Mouse (Mus musculus) forebrain, embryonic 15.5 days (tissue): Measurements from ENCODE around the gene Pard6a. TPM values are rescaled to one million over a fixed set of nuclear protein-coding genes. Genes with fewer than 3 reads are reported as not detected.

Experiments used
- ATAC-seq: fragments of 200-750 bp; cut with Nextera tagmentation; replicated peaks from 2 replicates; pipeline ENCODE4 v1.8.0; 2017; ENCODE audit warnings: mild to moderate bottlenecking, moderate TSS enrichment, moderate library complexity
- H3K27ac ChIP-seq: fragments of 300-500 bp; sonication (generic); replicated peaks from 2 replicates; pipeline ENCODE4 v1.5.1; 2015; ENCODE audit warnings: mild to moderate bottlenecking, inconsistent platforms
- H3K27me3 ChIP-seq: fragments of 300-500 bp; sonication (generic); 2 replicates; pipeline ENCODE4 v1.6.1; 2015; ENCODE audit warnings: inconsistent platforms
- H3K36me3 ChIP-seq: fragments of 300-500 bp; sonication (generic); 2 replicates; pipeline ENCODE4 v1.6.1; 2015; ENCODE audit warnings: mild to moderate bottlenecking, inconsistent platforms
- H3K4me1 ChIP-seq: fragments of 300-500 bp; sonication (generic); 2 replicates; pipeline ENCODE4 v1.6.1; 2015; ENCODE audit warnings: inconsistent platforms
- H3K4me2 ChIP-seq: fragments of 300-500 bp; sonication (generic); replicated peaks from 2 replicates; pipeline ENCODE4 v1.6.1; 2015; ENCODE audit warnings: mild to moderate bottlenecking, inconsistent platforms
- H3K4me3 ChIP-seq: fragments of 300-500 bp; sonication (generic); 2 replicates; pipeline ENCODE4 v1.5.1; 2015; ENCODE audit warnings: mild to moderate bottlenecking, inconsistent platforms
- H3K9ac ChIP-seq: fragments of 300-500 bp; sonication (generic); replicated peaks from 2 replicates; pipeline ENCODE4 v1.6.1; 2015; ENCODE audit warnings: mild to moderate bottlenecking, inconsistent platforms
- H3K9me3 ChIP-seq: fragments of 300-500 bp; sonication (generic); 2 replicates; pipeline ENCODE4 v1.6.1; 2016; ENCODE audit warnings: inconsistent platforms
- WGBS: fragments of 180-500 bp; shearing (Covaris S2); methylation state at CpG from one replicate; pipeline ENCODE4 v1.1.7; 2015; ENCODE audit warnings: mixed read lengths; 5-methylcytosine and 5-hydroxymethylcytosine counted together
- polyA plus RNA-seq: library from polyadenylated mRNA; unstranded; fragments of >200 nt; fragmentation: Nextera tagmentation; extraction: Ambion mirVana; gene quantifications from 2 replicates; pipeline ENCODE4 v1.2.1, GENCODE M21; 2015

Pard6a gene
- polyA plus RNA-seq, 1 experiment from 2014 or later, result 52.0 TPM

DNA sequence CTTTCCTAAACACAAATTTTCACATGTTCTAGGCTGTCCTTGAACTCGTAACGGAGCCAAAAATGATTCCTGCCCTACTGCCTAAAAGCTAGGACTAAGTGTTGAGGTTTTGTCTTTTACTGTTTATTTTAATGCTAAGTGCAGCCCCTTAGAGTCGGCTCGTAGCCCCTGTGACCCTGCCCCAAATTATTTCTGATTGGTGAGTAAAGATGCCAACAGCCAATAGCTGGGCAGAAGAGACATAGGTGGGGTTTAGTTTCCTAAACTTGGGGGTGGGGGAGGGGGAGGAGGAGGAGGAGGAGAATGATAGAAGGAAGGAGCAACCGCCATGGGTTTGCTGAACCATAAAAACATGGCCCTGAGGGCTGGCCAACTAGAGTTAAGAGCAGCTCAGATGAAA is 24.8 kb downstream of the Pard6a start:
- H3K36me3 ChIP-seq, result peaks cover 51% of the 10 kb centered on the region
- no peak for ATAC-seq
- 90% methylated on average over 5 of the region's 5 CpGs for WGBS
- H3K4me3 ChIP-seq, result no peak overlapping the region
- H3K4me1 ChIP-seq, result no peaks in the 10 kb centered on the region
- no peaks in the 10 kb centered on the region for H3K27me3 ChIP-seq
- no peak overlapping the region for H3K4me2 ChIP-seq
- no peak overlapping the region for H3K9ac ChIP-seq
- no peaks in the 10 kb centered on the region for H3K9me3 ChIP-seq
- H3K27ac ChIP-seq, result no peak overlapping the region

DNA sequence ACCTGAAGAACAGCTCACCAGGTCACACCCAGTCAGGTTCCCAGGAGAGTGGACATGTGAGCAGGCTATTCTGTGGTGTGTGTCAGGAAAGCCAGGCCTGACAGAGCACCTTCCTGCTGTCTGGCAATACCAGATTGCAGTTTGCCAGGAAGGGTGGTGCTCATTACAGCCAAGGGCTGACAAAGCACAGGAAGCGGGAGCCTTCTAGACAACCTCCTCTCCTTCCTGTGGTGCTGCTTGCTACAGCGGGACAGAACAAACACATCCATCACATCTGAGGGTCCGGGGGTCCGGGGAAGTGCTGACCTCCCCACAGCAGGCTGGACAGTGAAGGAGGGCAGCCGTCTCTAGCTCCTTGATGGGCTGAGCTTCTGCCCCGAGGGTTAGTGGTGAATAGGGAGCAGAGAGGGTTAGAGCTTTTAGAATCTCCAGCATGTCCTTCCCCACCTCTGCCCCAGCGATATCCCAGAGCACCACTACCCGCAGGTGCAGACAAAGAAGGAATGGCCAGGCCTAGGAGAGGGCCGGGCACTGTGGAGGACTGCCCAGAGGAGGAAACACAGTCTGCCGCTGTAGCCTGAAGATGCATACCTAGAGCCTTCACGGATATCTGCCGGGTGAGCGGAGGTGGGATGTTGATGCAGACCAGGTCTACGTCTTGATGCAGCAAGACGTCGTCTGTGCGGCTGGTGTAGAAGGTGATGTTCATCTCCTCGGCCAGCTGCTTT is 26.6 kb downstream of the Pard6a start:
- H3K4me1 ChIP-seq, result no peaks in the 10 kb centered on the region

DNA sequence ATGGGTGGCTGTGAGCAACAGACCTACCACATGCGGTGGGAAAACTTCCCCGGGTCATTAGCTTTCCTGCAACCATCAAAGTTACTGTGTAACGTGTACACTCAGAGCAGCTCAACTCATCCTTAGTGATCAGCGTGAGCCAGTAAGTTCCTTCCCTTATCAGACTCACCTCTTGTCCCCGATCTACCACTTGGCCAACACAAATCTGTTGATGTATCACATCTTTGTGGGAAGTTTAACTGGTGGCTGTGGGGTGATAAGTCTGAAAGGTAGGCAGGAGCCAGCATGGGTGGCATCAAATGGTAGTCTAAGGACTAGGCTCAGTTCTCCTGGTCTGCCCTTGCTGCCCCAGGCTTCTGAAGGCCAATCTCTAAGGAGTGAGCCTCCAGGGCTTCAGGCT is 31.2 kb downstream of the Pard6a start:
- no peaks in the 10 kb centered on the region for H3K4me1 ChIP-seq
- H3K36me3 ChIP-seq, result peaks cover 15% of the 10 kb centered on the region
- no peak overlapping the region for H3K4me3 ChIP-seq
- no peaks in the 10 kb centered on the region for H3K27me3 ChIP-seq
- no peak overlapping the region for H3K27ac ChIP-seq
- 94% methylated on average over 5 of the region's 5 CpGs for WGBS
- no peak overlapping the region for H3K4me2 ChIP-seq
- no peaks in the 10 kb centered on the region for H3K9me3 ChIP-seq
- no peak for ATAC-seq
- H3K9ac ChIP-seq, result no peak overlapping the region

More for the DNA sequence above, 26.6 kb downstream of the Pard6a start:
- H3K27me3 ChIP-seq, result no peaks in the 10 kb centered on the region
- H3K4me3 ChIP-seq, result no peak overlapping the region
- H3K27ac ChIP-seq, result no peak overlapping the region
- 92% methylated on average over 18 of the region's 18 CpGs for WGBS
- no peaks in the 10 kb centered on the region for H3K9me3 ChIP-seq
- H3K9ac ChIP-seq, result no peak overlapping the region
- no peak for ATAC-seq
- H3K4me2 ChIP-seq, result no peak overlapping the region
- H3K36me3 ChIP-seq, result peaks cover 53% of the 10 kb centered on the region

DNA sequence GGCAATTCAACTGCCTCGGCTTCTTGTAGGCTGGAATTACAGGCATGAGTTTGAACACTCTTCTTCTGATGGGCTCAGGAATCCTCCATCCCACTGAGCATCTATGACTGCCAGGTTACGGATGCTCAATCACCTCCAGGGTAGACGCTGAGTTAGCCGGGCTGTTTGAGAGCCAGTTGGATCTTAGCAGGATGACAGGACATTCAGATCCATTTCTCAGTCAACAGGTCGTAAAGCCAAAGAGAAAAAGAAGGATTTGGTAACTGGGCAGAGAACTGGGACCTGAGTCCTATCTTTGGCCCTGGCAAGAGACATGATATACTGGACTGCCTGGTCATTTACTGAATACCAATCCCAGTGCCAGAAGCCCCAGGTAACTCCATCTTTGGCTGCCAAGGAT is 38.3 kb downstream of the Pard6a start:
- no peak overlapping the region for H3K4me2 ChIP-seq
- H3K9me3 ChIP-seq, result no peaks in the 10 kb centered on the region
- H3K27ac ChIP-seq, result no peak overlapping the region
- H3K4me3 ChIP-seq, result no peak overlapping the region
- no peaks in the 10 kb centered on the region for H3K4me1 ChIP-seq
- no peak overlapping the region for H3K9ac ChIP-seq
- no peak for ATAC-seq
- no peaks in the 10 kb centered on the region for H3K36me3 ChIP-seq
- WGBS, result 92% methylated on average over 5 of the region's 5 CpGs
- H3K27me3 ChIP-seq, result no peaks in the 10 kb centered on the region

DNA sequence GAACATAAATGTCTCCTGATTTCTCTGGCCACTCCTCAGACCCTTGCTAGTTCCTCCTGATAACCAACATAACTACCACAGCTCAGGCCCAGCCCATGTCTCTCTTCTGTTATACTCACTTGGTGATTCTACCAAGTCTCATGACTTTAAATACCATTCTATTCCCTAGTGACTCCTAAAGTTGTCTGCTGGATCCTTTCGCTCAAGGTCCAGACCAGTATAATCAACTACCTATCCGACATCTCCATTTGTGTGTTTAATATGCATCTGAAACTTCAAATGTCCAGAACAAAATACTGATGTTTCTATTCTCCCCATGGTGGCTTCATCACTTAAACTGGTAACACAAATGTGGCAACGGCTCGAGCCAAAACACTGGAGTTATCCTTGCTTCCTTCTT is 42.4 kb downstream of the Pard6a start:
- no peaks in the 10 kb centered on the region for H3K9me3 ChIP-seq
- no peaks in the 10 kb centered on the region for H3K36me3 ChIP-seq
- 0 out of 2 replicates have a peak, but pooled peaks cover 3% of the 10 kb centered on the region for H3K4me1 ChIP-seq
- no peak overlapping the region for H3K4me2 ChIP-seq
- H3K27ac ChIP-seq, result no peak overlapping the region
- no peak overlapping the region for H3K4me3 ChIP-seq
- no peaks in the 10 kb centered on the region for H3K27me3 ChIP-seq
- 93% methylated on average over 4 of the region's 4 CpGs for WGBS
- no peak overlapping the region for H3K9ac ChIP-seq
- ATAC-seq, result no peak

DNA sequence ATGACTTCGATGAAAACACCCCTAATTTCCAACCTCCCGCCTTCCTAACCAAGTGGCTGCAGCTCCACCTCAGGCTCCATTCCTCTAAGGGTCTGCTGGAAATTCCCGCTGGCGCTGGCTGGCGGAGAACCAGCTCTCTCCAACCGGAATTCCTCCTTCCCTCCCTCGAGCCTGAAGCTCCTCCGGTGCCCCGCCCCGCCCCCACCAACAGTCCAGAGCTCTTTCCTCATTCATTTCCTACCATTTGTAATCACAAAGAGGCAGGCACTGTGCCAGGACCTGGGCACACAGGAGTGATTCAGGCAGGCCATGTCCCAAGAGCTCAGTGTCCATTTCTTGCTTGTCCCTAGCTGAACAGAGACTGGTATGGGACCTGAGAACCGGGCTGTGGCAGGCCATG is 49.7 kb downstream of the Pard6a start:
- 4% methylated on average over 11 of the region's 11 CpGs for WGBS
- ATAC-seq, result peak; percentile 47
- Histone ChIP-seq H3K4me3 (no peak overlapping the region), H3K27me3 (no peaks in the 10 kb centered on the region), H3K4me2 (peak overlapping the region; percentile 14; the same call in 1 of the 2 replicates), H3K4me1 (peaks cover 37% of the 10 kb centered on the region), H3K9me3 (no peaks in the 10 kb centered on the region), H3K36me3 (no peaks in the 10 kb centered on the region; the same call in 1 of the 2 replicates), H3K9ac (no peak overlapping the region), H3K27ac (peak overlapping the region; percentile 54)

Other genes with a start within 250 kb of the Pard6a start
- 35.1 and 54.8 TPM in 2 replicates for gene Tppp3, start 229.6 kb upstream of the Pard6a start, polyA plus RNA-seq
- gene Zdhhc1, start 204.2 kb upstream of the Pard6a start, polyA plus RNA-seq, result 28.8 and 31.3 TPM in 2 replicates
- 1.4 and 1.7 TPM in 2 replicates for gene Hsd11b2, start 182.4 kb upstream of the Pard6a start, polyA plus RNA-seq
- 184 and 193 TPM in 2 replicates for gene Atp6v0d1, start 135.1 kb upstream of the Pard6a start, polyA plus RNA-seq
- 26.5 and 29.0 TPM in 2 replicates for gene Ripor1, start 95.9 kb upstream of the Pard6a start, polyA plus RNA-seq
- 150 and 152 TPM in 2 replicates for gene Ctcf, start 64.6 kb upstream of the Pard6a start, polyA plus RNA-seq
- 0.47 and 0.69 TPM in 2 replicates for gene Agrp, start 63.8 kb upstream of the Pard6a start, polyA plus RNA-seq
- 12.1 and 12.3 TPM in 2 replicates for gene Carmil2, start 14.9 kb upstream of the Pard6a start, polyA plus RNA-seq
- gene Acd, start within 50 bp of the Pard6a start, polyA plus RNA-seq, result 105 and 107 TPM in 2 replicates
- gene 4933405L10Rik, start 6.5 kb downstream of the Pard6a start, polyA plus RNA-seq, result 0.15 TPM in 1 of 2 replicates, not detected in the other
- gene Enkd1, start 7.1 kb downstream of the Pard6a start, polyA plus RNA-seq, result 17.3 and 19.3 TPM in 2 replicates
- 84.5 and 88.0 TPM in 2 replicates for gene Gfod2, start 57.5 kb downstream of the Pard6a start, polyA plus RNA-seq
- 11.8 and 13.9 TPM in 2 replicates for gene Ranbp10, start 126.2 kb downstream of the Pard6a start, polyA plus RNA-seq
- gene Tsnaxip1, start 126.6 kb downstream of the Pard6a start, polyA plus RNA-seq, result 0.61 and 0.84 TPM in 2 replicates
- 65.0 and 66.4 TPM in 2 replicates for gene Cenpt, start 152.1 kb downstream of the Pard6a start, polyA plus RNA-seq
- gene Thap11, start 154.0 kb downstream of the Pard6a start, polyA plus RNA-seq, result 70.5 and 73.6 TPM in 2 replicates
- gene Nutf2, start 159.4 kb downstream of the Pard6a start, polyA plus RNA-seq, result 189 and 218 TPM in 2 replicates
- 55.6 and 59.1 TPM in 2 replicates for gene Edc4, start 179.7 kb downstream of the Pard6a start, polyA plus RNA-seq
- not detected in 2 replicates for gene Nrn1l, start 192.4 kb downstream of the Pard6a start, polyA plus RNA-seq
- gene Pskh1, start 199.3 kb downstream of the Pard6a start, polyA plus RNA-seq, result 11.3 and 12.0 TPM in 2 replicates
- 2.0 and 2.2 TPM in 2 replicates for gene Ctrl, start 232.7 kb downstream of the Pard6a start, polyA plus RNA-seq
- gene Psmb10, start 237.3 kb downstream of the Pard6a start, polyA plus RNA-seq, result 36.3 and 39.7 TPM in 2 replicates
- 0.41 and 0.50 TPM in 2 replicates for gene Lcat, start 242.2 kb downstream of the Pard6a start, polyA plus RNA-seq